Mouse (Mus musculus) ovary, adult 18-20 months (tissue): ENCODE results near the gene Nfib.

Experiments used
- DNase-seq: peaks from one replicate; pipeline ENCODE4 v3.0.0; 2022; ENCODE audit warnings: low spot score, mixed read lengths

Nfib gene

DNA sequence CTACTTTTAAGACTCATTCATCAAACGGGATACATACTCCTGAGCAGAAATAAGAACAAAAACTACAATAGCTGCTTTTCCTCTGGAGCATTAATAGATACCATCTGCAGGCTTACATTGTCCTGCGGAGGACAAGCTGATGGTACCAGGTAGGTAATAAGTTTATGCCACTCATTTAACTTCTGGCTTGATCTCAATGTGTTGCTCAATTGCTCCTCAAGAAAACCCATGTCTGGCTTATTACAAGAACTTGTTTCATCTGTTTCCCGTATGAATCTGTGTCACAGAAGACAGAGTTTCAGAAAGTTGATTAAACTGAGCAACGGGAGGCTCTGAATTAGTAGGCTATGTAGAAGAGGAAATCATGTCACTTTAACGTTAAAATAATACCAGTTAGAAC, 457.5 kb downstream of the Nfib start:
- DNase-seq = no peak

DNA sequence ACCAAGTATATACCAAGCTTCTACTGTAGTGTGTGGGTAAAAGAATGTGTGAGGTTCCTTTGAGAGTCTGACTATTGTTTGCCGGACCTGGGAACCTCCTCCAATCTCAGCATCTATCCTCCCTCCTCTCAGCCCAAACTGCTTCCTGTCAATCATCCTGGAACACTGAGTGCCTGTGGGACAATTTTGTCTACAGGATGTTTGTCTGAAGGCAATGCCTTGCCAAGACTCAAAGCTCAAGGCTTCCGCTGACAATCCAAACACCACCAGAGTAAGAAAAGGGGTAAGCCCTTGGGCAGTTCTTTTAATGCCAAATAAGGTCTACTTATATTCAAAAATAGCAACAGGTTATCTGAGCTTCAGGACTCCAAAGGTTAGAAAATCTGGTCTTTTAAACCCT, 459.3 kb downstream of the Nfib start:
- no peak for DNase-seq
